In genomic region chr6:127472078-127472477, GRCm38 (mm10) we compare ENCODE assay signal across 12 mouse cellular contexts. TPM values are rescaled to one million over a fixed set of nuclear protein-coding genes. Genes with fewer than 3 reads are reported as not detected.
DNase-seq lines count a peak whose midpoint lies in the region; ATAC-seq and TF ChIP-seq lines count a peak whose summit lies in the region.
"Had no signal": no experiment of that assay in that cellular context is flagged by ENCODE, and none has a peak within 500 bp of the region (broad histone marks: within the 10 kb centered on the region; RNA-seq: fewer than 3 reads in every experiment).

No protein-coding gene starts in this region.

- peaks cover 14% of the 10 kb centered on the region; the same call in 1 of the 2 replicates for H3K36me3 ChIP-seq in hindbrain, postnatal 0 days (ENCODE audit: insufficient read depth, low read length)

- H3K27me3 ChIP-seq in hindbrain, postnatal 0 days (ENCODE audit: insufficient read depth, low read length): no peaks in the 10 kb centered on the region
- H3K27me3 ChIP-seq: embryonic facial prominence, embryonic 15.5 days; limb, embryonic 13.5 days had no signal

- H3K4me3 ChIP-seq in hindbrain, postnatal 0 days (ENCODE audit: low read length): no peak overlapping the region
- H3K4me3 ChIP-seq: embryonic facial prominence, embryonic 15.5 days; limb, embryonic 13.5 days had no signal

- no peak overlapping the region for H3K4me2 ChIP-seq in hindbrain, postnatal 0 days (ENCODE audit: low read depth, low read length)
- H3K4me2 ChIP-seq: embryonic facial prominence, embryonic 15.5 days; limb, embryonic 13.5 days had no signal

- no peaks in the 10 kb centered on the region for H3K9me3 ChIP-seq in hindbrain, postnatal 0 days (ENCODE audit: low read length)
- H3K9me3 ChIP-seq: embryonic facial prominence, embryonic 15.5 days; limb, embryonic 13.5 days had no signal

- H3K4me1 ChIP-seq in hindbrain, postnatal 0 days (ENCODE audit: insufficient read depth, low read length): no peaks in the 10 kb centered on the region
- H3K4me1 ChIP-seq: limb, embryonic 13.5 days had no signal

- peak; percentile 96 for ATAC-seq in common myeloid progenitor, adult 5-6 weeks (replicated peaks; ENCODE audit: low read depth, poor library complexity, severe bottlenecking)
- no peak for ATAC-seq in hindbrain, postnatal 0 days

- no peak overlapping the region for H3K27ac ChIP-seq in hindbrain, postnatal 0 days
- H3K27ac ChIP-seq: embryonic facial prominence, embryonic 15.5 days; limb, embryonic 13.5 days had no signal

- H3K9ac ChIP-seq in hindbrain, postnatal 0 days (replicated peaks; ENCODE audit: low read length): no peak overlapping the region
- H3K9ac ChIP-seq: embryonic facial prominence, embryonic 15.5 days; limb, embryonic 13.5 days had no signal

- WGBS in hindbrain, postnatal 0 days: 68% methylated on average over 4 of the region's 4 CpGs

- peak; percentile 63 for DNase-seq in lung, postnatal 36 days
- no peak for DNase-seq in lung, postnatal 10 days
- peak; percentile 75 for DNase-seq in naive thymus-derived CD4-positive, alpha-beta T cell, adult 2 months (ENCODE audit: low read depth)
- no peak for DNase-seq in ovary, postnatal 36 days (ENCODE audit: low spot score)
- DNase-seq in layer of hippocampus, postnatal 36 days: no peak
- DNase-seq in cerebellum, adult 9-11 months: no peak
- no peak for DNase-seq in hindbrain, postnatal 0 days (ENCODE audit: low spot score)
- DNase-seq: cerebellum, adult 9-10 months; heart, postnatal 14 days had no signal

- no peak for TF ChIP-seq CTCF in hindbrain, postnatal 0 days (IDR thresholded peaks at IDR 0.05; ENCODE audit: low read depth)

RNA-seq across cellular contexts. Expression of gene Parp11, which starts 25.4 kb away (rescaled TPM):
- total RNA-seq in common myeloid progenitor, adult 5-6 weeks (2017): 24.1 and 36.8 TPM in 2 replicates
- total RNA-seq in layer of hippocampus, postnatal 36 days (2021): 10 to 100 TPM; 32.1 to 40.1 TPM
- 38.9 and 39.6 TPM in 2 replicates for total RNA-seq in hindbrain, postnatal 0 days (2014; rRNA removed)
- 43.0 and 43.9 TPM in 2 replicates for polyA plus RNA-seq in hindbrain, postnatal 0 days (2015; fragmentation: Nextera tagmentation; extraction: Ambion mirVana)

Comparison
In these comparisons a context has a peak if more than half of its experiments do, and no peak if none do; other contexts are left out.
1. DNase-seq: peak in lung, postnatal 36 days (single experiment) and naive thymus-derived CD4-positive, alpha-beta T cell, adult 2 months (single experiment); none in lung, postnatal 10 days (single experiment), ovary, postnatal 36 days (single experiment), layer of hippocampus, postnatal 36 days (0 of 2), cerebellum, adult 9-11 months (single experiment) and hindbrain, postnatal 0 days (single experiment).